Mouse (Mus musculus) layer of hippocampus, adult 2 months (tissue): Measurements from ENCODE around the gene D630045J12Rik. TPM values are rescaled to one million over a fixed set of nuclear protein-coding genes. Genes with fewer than 3 reads are reported as not detected.

ENCODE experiments used
- DNase-seq, 2 experiments: peaks; one replicate each; pipeline ENCODE4 v3.0.0; 2022; ENCODE audit warnings: low spot score in 2 of 2
- H3K27ac ChIP-seq: fragments of 200-600 bp; 2 replicates; pipeline ENCODE4 v1.8.1; 2022
- H3K4me3 ChIP-seq: fragments of 200-600 bp; 2 replicates; pipeline ENCODE4 v1.8.1; 2022; ENCODE audit warnings: mild to moderate bottlenecking
- CTCF ChIP-seq: fragments of 200-600 bp; conservative IDR thresholded peaks from 2 replicates; pipeline ENCODE4 v1.8.1; 2022; ENCODE audit warnings: antibody characterized with exemption, mild to moderate bottlenecking, moderate library complexity
- total RNA-seq, 2 experiments: library from RNA; stranded (reverse); gene quantifications; 2 replicates each; pipeline ENCODE4 v1.2.3; 2021

D630045J12Rik gene
- total RNA-seq, 2 experiments from 2014 or later, result 37.1 to 37.4 TPM

- DNase-seq, result no peak
- H3K27ac ChIP-seq, result no peak overlapping the region
- no peak overlapping the region for H3K4me3 ChIP-seq
- no peak for TF ChIP-seq CTCF
These were observed 3.0 kb upstream of the D630045J12Rik start for GRCm38 (mm10) chr6:38256793-38257192.

GRCm38 (mm10) chr6:38255794-38256193, 2.0 kb upstream of the D630045J12Rik start:
- H3K4me3 ChIP-seq, result no peak overlapping the region
- H3K27ac ChIP-seq, result no peak overlapping the region
- no peak for TF ChIP-seq CTCF
- DNase-seq, result no peak

DNA sequence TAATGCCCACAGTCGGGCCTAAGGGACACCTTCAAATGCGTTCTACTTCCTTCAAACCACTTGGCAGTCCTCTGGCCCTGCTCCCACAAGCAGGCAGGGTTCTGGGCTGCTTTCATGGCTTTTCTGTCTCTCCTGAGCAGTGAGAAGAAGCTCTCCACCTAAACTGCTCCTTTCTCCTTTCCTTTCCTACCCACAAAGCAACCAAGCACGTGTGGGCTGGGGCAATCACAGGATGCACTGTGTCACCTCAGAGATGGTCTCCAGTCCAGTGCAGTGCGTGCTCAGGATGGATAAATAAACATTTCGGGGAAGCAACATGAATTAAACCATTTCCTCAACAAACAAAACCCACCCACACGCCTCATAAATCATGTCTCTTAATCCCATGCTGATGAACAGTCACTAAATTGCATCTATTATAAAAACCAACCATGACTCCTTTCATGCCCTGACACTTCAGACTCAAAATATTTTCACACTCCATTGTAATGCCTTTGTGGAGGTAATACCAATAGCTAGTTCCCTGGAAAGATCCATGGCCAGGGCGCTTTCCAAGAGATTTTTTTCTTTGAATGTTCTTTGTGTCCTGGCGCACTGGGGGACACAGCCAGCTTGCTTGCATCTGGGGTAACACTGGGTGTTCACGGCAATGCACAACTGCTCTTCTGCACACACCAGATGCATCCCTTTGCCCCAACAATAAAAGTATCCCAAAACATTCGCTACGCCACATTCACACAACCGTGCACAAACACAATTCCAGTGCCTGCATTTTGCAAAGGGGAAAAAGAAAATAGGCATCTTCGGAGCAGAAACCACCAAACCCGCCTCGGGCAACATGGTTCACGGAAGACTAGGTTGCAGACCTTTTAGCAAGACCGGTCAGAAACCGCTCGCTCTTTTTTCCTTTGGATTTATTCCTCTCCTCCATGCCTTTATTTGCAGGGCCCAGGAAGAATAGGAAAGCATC, 758 bp downstream of the D630045J12Rik start:
- Histone ChIP-seq H3K27ac (peak overlapping the region; percentile 87), H3K4me3 (peak overlapping the region; percentile 70)
- no peak for TF ChIP-seq CTCF
- DNase-seq, result no peak

- DNase-seq, result no peak
- no peak for TF ChIP-seq CTCF
- H3K27ac ChIP-seq, result peak overlapping the region; percentile 87
- peak overlapping the region; percentile 70 for H3K4me3 ChIP-seq
These were observed 1.7 kb downstream of the D630045J12Rik start for GRCm38 (mm10) chr6:38252139-38252538.

- no peak for TF ChIP-seq CTCF
- peak overlapping the region; percentile 70 for H3K4me3 ChIP-seq
- H3K27ac ChIP-seq, result no peak overlapping the region
- no peak for DNase-seq
These were observed 2.3 kb downstream of the D630045J12Rik start for GRCm38 (mm10) chr6:38251464-38251863.

DNA sequence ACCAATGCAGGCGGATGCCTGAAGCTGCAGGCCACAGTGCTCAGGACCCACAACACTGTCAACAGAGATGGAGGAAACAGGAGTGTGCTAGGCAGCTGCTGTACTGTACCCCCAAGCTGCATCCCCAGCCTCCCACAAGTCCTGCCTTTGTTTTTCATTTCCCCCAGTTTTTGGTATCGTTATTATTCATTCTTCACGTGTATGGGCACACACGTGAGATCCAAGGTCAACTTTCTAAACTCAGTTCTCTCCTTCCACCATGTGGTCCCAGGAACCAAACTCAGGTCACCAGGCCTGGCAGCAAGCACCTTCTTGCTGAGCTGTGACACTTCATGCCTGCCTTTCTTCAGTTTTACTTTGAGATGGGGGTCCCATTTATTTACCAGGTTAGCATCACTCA, 6.4 kb downstream of the D630045J12Rik start:
- no peak for DNase-seq
- no peak for TF ChIP-seq CTCF
- Histone ChIP-seq H3K4me3 (no peak overlapping the region), H3K27ac (no peak overlapping the region)

- Histone ChIP-seq H3K4me3 (no peak overlapping the region), H3K27ac (no peak overlapping the region)
- no peak for TF ChIP-seq CTCF
- DNase-seq, result no peak
These were observed 9.0 kb downstream of the D630045J12Rik start for GRCm38 (mm10) chr6:38244806-38245205.

DNA sequence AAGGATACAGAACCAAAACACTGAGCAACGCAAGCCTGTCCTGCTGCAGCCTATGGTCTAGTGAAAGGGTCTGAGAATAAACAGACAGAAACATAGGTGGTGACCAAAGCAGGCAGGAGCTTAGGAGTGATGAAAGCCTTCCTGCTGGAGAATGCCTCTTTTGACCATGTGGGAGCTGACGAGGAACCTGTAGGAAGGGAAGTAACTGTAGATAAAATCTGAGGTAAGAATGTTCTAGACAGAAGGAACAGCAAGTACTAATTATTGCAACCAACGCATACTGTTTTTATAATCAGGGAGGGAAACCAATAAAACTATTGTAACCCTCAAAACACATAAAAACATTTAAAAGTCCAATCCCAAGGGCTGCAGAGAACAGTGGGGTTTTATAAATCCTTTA, 9.6 kb downstream of the D630045J12Rik start:
- no peak for TF ChIP-seq CTCF
- no peak for DNase-seq
- peak overlapping the region; percentile 36; the same call in 1 of the 2 replicates for H3K27ac ChIP-seq
- no peak overlapping the region for H3K4me3 ChIP-seq

DNA sequence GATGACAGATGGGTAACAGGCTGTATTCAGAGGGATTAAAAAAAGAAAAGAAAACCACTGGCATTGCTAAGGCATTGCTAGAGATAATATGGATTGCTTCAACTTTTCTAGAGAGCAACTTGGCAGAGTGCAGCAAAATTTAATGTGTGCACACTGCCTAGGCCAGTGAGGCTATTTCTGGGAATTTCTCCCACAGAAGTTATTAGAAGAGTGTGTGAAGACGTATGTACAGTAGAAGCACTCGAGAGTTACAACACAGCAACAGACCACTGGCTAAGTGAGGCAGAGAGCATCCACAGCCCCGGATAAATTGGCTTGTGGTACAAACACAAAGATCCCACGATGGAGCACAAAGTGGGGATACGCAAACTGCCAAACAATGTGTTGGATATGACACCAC, 11.0 kb downstream of the D630045J12Rik start:
- TF ChIP-seq CTCF, result no peak
- no peak for DNase-seq
- Histone ChIP-seq H3K4me3 (no peak overlapping the region), H3K27ac (0 out of 2 replicates have a peak overlapping the region, but pooled peaks have one; percentile 66)

GRCm38 (mm10) chr6:38242295-38242830, 11.4 kb downstream of the D630045J12Rik start:
- Histone ChIP-seq H3K27ac (peak overlapping the region; percentile 66; the same call in 1 of the 2 replicates), H3K4me3 (no peak overlapping the region)
- DNase-seq, result no peak
- no peak for TF ChIP-seq CTCF

DNA sequence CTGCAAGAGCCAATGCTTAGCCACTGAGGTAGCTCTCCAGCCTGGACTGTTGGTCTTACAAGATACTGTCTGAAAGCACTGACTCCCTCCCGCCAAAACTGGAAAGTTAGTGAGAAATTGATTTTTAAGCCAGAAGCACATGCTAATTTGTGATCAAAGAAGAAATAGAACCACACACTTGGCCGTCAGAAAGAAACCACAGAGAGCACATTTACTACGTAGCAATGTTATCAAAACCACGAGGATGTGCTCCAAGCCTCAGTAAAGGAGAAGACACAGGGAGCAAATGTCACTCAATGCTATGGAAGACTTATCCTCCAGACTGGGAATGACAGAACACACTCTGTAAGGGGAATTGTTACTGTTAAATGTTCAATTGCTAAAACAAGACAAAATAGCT, 12.3 kb downstream of the D630045J12Rik start:
- DNase-seq, result no peak
- H3K4me3 ChIP-seq, result no peak overlapping the region
- peak overlapping the region; percentile 66 for H3K27ac ChIP-seq
- no peak for TF ChIP-seq CTCF

- TF ChIP-seq CTCF, result 0 out of 2 replicates have a peak, but pooled peaks have one; percentile 16
- peak overlapping the region; percentile 66 for H3K27ac ChIP-seq
- peak; percentile 42 to 76 for DNase-seq
- no peak overlapping the region for H3K4me3 ChIP-seq
These were observed 13.2 kb downstream of the D630045J12Rik start for GRCm38 (mm10) chr6:38240618-38241017.

- H3K4me3 ChIP-seq, result no peak overlapping the region
- DNase-seq, result no peak
- no peak for TF ChIP-seq CTCF
- no peak overlapping the region for H3K27ac ChIP-seq
These were observed 15.4 kb downstream of the D630045J12Rik start for GRCm38 (mm10) chr6:38238382-38238781.
